ENCODE assay signal across 9 mouse cellular contexts in genomic region chr6:39372727-39373126, GRCm38 (mm10). TPM values are rescaled to one million over a fixed set of nuclear protein-coding genes. Genes with fewer than 3 reads are reported as not detected.
DNase-seq lines count a peak whose midpoint lies in the region; ATAC-seq and TF ChIP-seq lines count a peak whose summit lies in the region.
"Had no signal": no experiment of that assay in that cellular context is flagged by ENCODE, and none has a peak within 500 bp of the region (broad histone marks: within the 10 kb centered on the region; RNA-seq: fewer than 3 reads in every experiment).

No protein-coding gene starts in this region.

- peaks cover 10% of the 10 kb centered on the region for H3K36me3 ChIP-seq in hindbrain, embryonic 13.5 days
- H3K36me3 ChIP-seq in hindbrain, postnatal 0 days (ENCODE audit: insufficient read depth, low read length), result no peaks in the 10 kb centered on the region
- H3K36me3 ChIP-seq in forebrain, embryonic 15.5 days, result 0 out of 2 replicates have a peak, but pooled peaks cover 6% of the 10 kb centered on the region

- TF ChIP-seq CTCF in hindbrain, postnatal 0 days (IDR thresholded peaks at IDR 0.05; ENCODE audit: low read depth), result no peak
- no peak for TF ChIP-seq CTCF in embryonic fibroblast, embryonic 13.5 days (IDR thresholded peaks at IDR 0.05; ENCODE audit: borderline replicate concordance, insufficient read depth, low read length)

- peaks cover 24% of the 10 kb centered on the region for H3K4me1 ChIP-seq in hindbrain, embryonic 13.5 days (replicated peaks)
- H3K4me1 ChIP-seq in hindbrain, postnatal 0 days (ENCODE audit: insufficient read depth, low read length), result 0 out of 2 replicates have a peak, but pooled peaks cover 3% of the 10 kb centered on the region
- H3K4me1 ChIP-seq in embryonic fibroblast, embryonic 13.5 days (ENCODE audit: control insufficient read depth, insufficient read depth, low read length), result peaks cover 5% of the 10 kb centered on the region; the same call in 1 of the 2 replicates
- H3K4me1 ChIP-seq in forebrain, embryonic 15.5 days, result peaks cover 21% of the 10 kb centered on the region

- ATAC-seq in hindbrain, embryonic 13.5 days (ENCODE audit: low FRiP score), result no peak
- no peak for ATAC-seq in hindbrain, postnatal 0 days
- peak; percentile 86 to 88 for ATAC-seq in hematopoietic stem cell, adult 5-6 weeks (replicated peaks in 1 of 2; ENCODE audit: insufficient read depth in 1 of 2, low FRiP score in 2 of 2, low TSS enrichment in 1 of 2, low read depth in 1 of 2, poor library complexity in 2 of 2, severe bottlenecking in 2 of 2)
- no peak for ATAC-seq in erythroblast, adult 5-6 weeks (replicated peaks; ENCODE audit: low FRiP score, poor library complexity, severe bottlenecking)
- ATAC-seq in cerebellum, adult (ENCODE audit: insufficient number of reproducible peaks, low FRiP score, low TSS enrichment), result no peak
- no peak for ATAC-seq in forebrain, embryonic 15.5 days (replicated peaks)

- DNase-seq in hindbrain, postnatal 0 days (ENCODE audit: low spot score), result no peak
- DNase-seq in lung, postnatal 4 days, result peak; percentile 55 to 61

- H3K9me3 ChIP-seq in hindbrain, embryonic 13.5 days, result no peaks in the 10 kb centered on the region
- H3K9me3 ChIP-seq in hindbrain, postnatal 0 days (ENCODE audit: low read length), result no peaks in the 10 kb centered on the region
- H3K9me3 ChIP-seq in forebrain, embryonic 15.5 days, result no peaks in the 10 kb centered on the region

- H3K4me2 ChIP-seq in hindbrain, embryonic 13.5 days, result no peak overlapping the region
- H3K4me2 ChIP-seq in hindbrain, postnatal 0 days (ENCODE audit: low read depth, low read length), result no peak overlapping the region
- no peak overlapping the region for H3K4me2 ChIP-seq in forebrain, embryonic 15.5 days (replicated peaks)

- 64% methylated on average over 7 of the region's 7 CpGs for WGBS in hindbrain, embryonic 13.5 days
- 59% methylated on average over 7 of the region's 7 CpGs for WGBS in hindbrain, postnatal 0 days
- 76% methylated on average over 7 of the region's 7 CpGs for WGBS in forebrain, embryonic 15.5 days

- no peak overlapping the region for H3K27ac ChIP-seq in hindbrain, embryonic 13.5 days
- no peak overlapping the region for H3K27ac ChIP-seq in hindbrain, postnatal 0 days
- H3K27ac ChIP-seq in embryonic fibroblast, embryonic 13.5 days (ENCODE audit: insufficient read depth, low read length), result peak overlapping the region; percentile 48
- no peak overlapping the region for H3K27ac ChIP-seq in forebrain, embryonic 15.5 days (replicated peaks)

- no peak for TF ChIP-seq POLR2A in embryonic fibroblast, embryonic 13.5 days (IDR thresholded peaks at IDR 0.05; ENCODE audit: low read depth, low read length)

- 0 out of 2 replicates have a peak overlapping the region, but pooled peaks have one; percentile 43 for H3K9ac ChIP-seq in hindbrain, embryonic 13.5 days
- H3K9ac ChIP-seq in hindbrain, postnatal 0 days (replicated peaks; ENCODE audit: low read length), result no peak overlapping the region
- H3K9ac ChIP-seq in forebrain, embryonic 15.5 days (replicated peaks), result no peak overlapping the region

- no peaks in the 10 kb centered on the region for H3K27me3 ChIP-seq in hindbrain, embryonic 13.5 days
- no peaks in the 10 kb centered on the region for H3K27me3 ChIP-seq in hindbrain, postnatal 0 days (ENCODE audit: insufficient read depth, low read length)
- no peaks in the 10 kb centered on the region for H3K27me3 ChIP-seq in forebrain, embryonic 15.5 days

- H3K4me3 ChIP-seq in hindbrain, embryonic 13.5 days, result no peak overlapping the region
- H3K4me3 ChIP-seq in hindbrain, postnatal 0 days (ENCODE audit: low read length), result no peak overlapping the region
- no peak overlapping the region for H3K4me3 ChIP-seq in embryonic fibroblast, embryonic 13.5 days (ENCODE audit: insufficient read depth, low read length)
- no peak overlapping the region for H3K4me3 ChIP-seq in forebrain, embryonic 15.5 days

RNA-seq across cellular contexts. Expression of gene Slc37a3, which starts 4.7 kb away (rescaled TPM):
- polyA plus RNA-seq in hindbrain, embryonic 13.5 days (2015; fragmentation: Nextera tagmentation; extraction: Ambion mirVana), result 63.1 and 63.2 TPM in 2 replicates
- total RNA-seq in hindbrain, postnatal 0 days (2014; rRNA removed), result 25.0 and 45.6 TPM in 2 replicates
- 46.2 and 48.2 TPM in 2 replicates for polyA plus RNA-seq in hindbrain, postnatal 0 days (2015; fragmentation: Nextera tagmentation; extraction: Ambion mirVana)
- polyA plus RNA-seq in embryonic fibroblast, embryonic 13.5 days (2011; ENCODE audit: insufficient read length, low read depth, missing spikeins), result 55.8 and 71.5 TPM in 2 replicates
- total RNA-seq in hematopoietic stem cell, adult 5-6 weeks (2017), result 5.0 and 8.9 TPM in 2 replicates
- total RNA-seq in erythroblast, adult 5-6 weeks (2015; ENCODE audit: low replicate concordance), result 0.42 and 3.1 TPM in 2 replicates
- 1.7 and 9.2 TPM in 2 replicates for total RNA-seq in erythroblast, adult 5-6 weeks (2017; ENCODE audit: low replicate concordance)
- 60.4 and 69.5 TPM in 2 replicates for polyA plus RNA-seq in forebrain, embryonic 15.5 days (2015; fragmentation: Nextera tagmentation; extraction: Ambion mirVana)

RNA-seq across cellular contexts. Expression of gene Rab19, which starts 8.2 kb away (rescaled TPM):
- polyA plus RNA-seq in hindbrain, embryonic 13.5 days (2015; fragmentation: Nextera tagmentation; extraction: Ambion mirVana), result 0.25 and 0.34 TPM in 2 replicates
- 0.47 TPM in 1 of 2 replicates, not detected in the other for total RNA-seq in hindbrain, postnatal 0 days (2014; rRNA removed)
- polyA plus RNA-seq in hindbrain, postnatal 0 days (2015; fragmentation: Nextera tagmentation; extraction: Ambion mirVana), result 0.33 and 0.58 TPM in 2 replicates
- 0.33 TPM in 1 of 2 replicates, not detected in the other for polyA plus RNA-seq in embryonic fibroblast, embryonic 13.5 days (2011; ENCODE audit: insufficient read length, low read depth, missing spikeins)
- total RNA-seq in hematopoietic stem cell, adult 5-6 weeks (2017), result 1.9 and 3.9 TPM in 2 replicates
- total RNA-seq in erythroblast, adult 5-6 weeks (2015; ENCODE audit: low replicate concordance), result 0.84 TPM in 1 of 2 replicates, not detected in the other
- 0.26 and 2.9 TPM in 2 replicates for total RNA-seq in erythroblast, adult 5-6 weeks (2017; ENCODE audit: low replicate concordance)
- 0.15 and 0.20 TPM in 2 replicates for polyA plus RNA-seq in forebrain, embryonic 15.5 days (2015; fragmentation: Nextera tagmentation; extraction: Ambion mirVana)
- total RNA-seq: MEL had no signal

RNA-seq across cellular contexts. Expression of gene Mkrn1, which starts 47.5 kb away (rescaled TPM):
- polyA plus RNA-seq in hindbrain, embryonic 13.5 days (2015; fragmentation: Nextera tagmentation; extraction: Ambion mirVana), result 236 and 250 TPM in 2 replicates
- 212 and 244 TPM in 2 replicates for total RNA-seq in hindbrain, postnatal 0 days (2014; rRNA removed)
- polyA plus RNA-seq in hindbrain, postnatal 0 days (2015; fragmentation: Nextera tagmentation; extraction: Ambion mirVana), result 204 and 219 TPM in 2 replicates
- 37.9 and 40.5 TPM in 2 replicates for polyA plus RNA-seq in embryonic fibroblast, embryonic 13.5 days (2011; ENCODE audit: insufficient read length, low read depth, missing spikeins)
- 62.3 and 65.8 TPM in 2 replicates for total RNA-seq in hematopoietic stem cell, adult 5-6 weeks (2017)
- total RNA-seq in erythroblast, adult 5-6 weeks (2015; ENCODE audit: low replicate concordance), result 1,353 and 1,373 TPM in 2 replicates
- total RNA-seq in erythroblast, adult 5-6 weeks (2017; ENCODE audit: low replicate concordance), result 1,538 and 2,743 TPM in 2 replicates
- 220 and 247 TPM in 2 replicates for polyA plus RNA-seq in forebrain, embryonic 15.5 days (2015; fragmentation: Nextera tagmentation; extraction: Ambion mirVana)

Comparison
In these comparisons a context has a peak if more than half of its experiments do, and no peak if none do; other contexts are left out.
1. ATAC-seq: peak in hematopoietic stem cell, adult 5-6 weeks (2 of 2); none in hindbrain, embryonic 13.5 days (single experiment), hindbrain, postnatal 0 days (single experiment), erythroblast, adult 5-6 weeks (single experiment), cerebellum, adult (single experiment) and forebrain, embryonic 15.5 days (single experiment).